Mouse (Mus musculus) heart, postnatal 0 days (tissue): ENCODE results near the gene Trim30c. TPM values are rescaled to one million over a fixed set of nuclear protein-coding genes. Genes with fewer than 3 reads are reported as not detected.
A peak's percentile ranks its signal among the peaks of the same experiment; 100 is the strongest.

Experiments used
- ATAC-seq: fragments of 200-750 bp; cut with Nextera tagmentation; 2 replicates; pipeline ENCODE4 v1.8.0; 2017; ENCODE audit warnings: low read depth, moderate number of reproducible peaks, moderate library complexity; ENCODE audit not compliant: insufficient read depth
- DNase-seq: peaks from one replicate; pipeline ENCODE4 v3.0.0-alpha.2; 2016; ENCODE audit warnings: low spot score
- H3K27ac ChIP-seq: fragments of 300-500 bp; sonication (generic); 2 replicates; pipeline ENCODE4 v1.5.1; 2014; ENCODE audit warnings: low read depth, mild to moderate bottlenecking
- H3K27me3 ChIP-seq: fragments of 300-500 bp; sonication (generic); 2 replicates; pipeline ENCODE4 v1.6.1; 2014; ENCODE audit warnings: low read length, mixed read lengths; ENCODE audit not compliant: control insufficient read depth, insufficient read depth
- H3K36me3 ChIP-seq: fragments of 300-500 bp; sonication (generic); replicated peaks from 2 replicates; pipeline ENCODE4 v1.6.1; 2014; ENCODE audit warnings: low read length, mixed read lengths; ENCODE audit not compliant: control insufficient read depth, insufficient read depth
- H3K4me1 ChIP-seq: fragments of 300-500 bp; sonication (generic); 2 replicates; pipeline ENCODE4 v1.6.1; 2014; ENCODE audit warnings: antibody characterized with exemption; ENCODE audit not compliant: control insufficient read depth, insufficient read depth
- H3K4me2 ChIP-seq: fragments of 300-500 bp; sonication (generic); 2 replicates; pipeline ENCODE4 v1.6.1; 2014; ENCODE audit warnings: low read depth, mild to moderate bottlenecking, low read length, moderate library complexity
- H3K4me3 ChIP-seq: fragments of 300-500 bp; sonication (generic); 2 replicates; pipeline ENCODE4 v1.5.1; 2014; ENCODE audit warnings: low read depth, low read length
- H3K9ac ChIP-seq: fragments of 300-500 bp; sonication (generic); replicated peaks from 2 replicates; pipeline ENCODE4 v1.6.1; 2014; ENCODE audit warnings: low read depth, low read length, mixed read lengths
- H3K9me3 ChIP-seq: fragments of 300-500 bp; sonication (generic); replicated peaks from 2 replicates; pipeline ENCODE4 v1.6.1; 2016; ENCODE audit warnings: low read length; ENCODE audit not compliant: control insufficient read depth
- CTCF ChIP-seq: IDR thresholded peaks from 2 replicates; pipeline ENCODE4 v1.5.1; 2016; ENCODE audit warnings: antibody characterized with exemption, control low read depth, low read depth
- EP300 ChIP-seq: IDR thresholded peaks from 2 replicates; pipeline ENCODE4 v1.6.1; 2016; ENCODE audit warnings: antibody characterized with exemption, low read depth
- WGBS: fragments of 180-500 bp; shearing (Covaris S2); extraction: QIAGEN DNeasy Blood & Tissue Kit; methylation state at CpG from one replicate; pipeline ENCODE4 v1.1.7; 2014; 5-methylcytosine and 5-hydroxymethylcytosine counted together
- polyA plus RNA-seq: library from polyadenylated mRNA; unstranded; fragments of >200 nt; fragmentation: Nextera tagmentation; extraction: Ambion mirVana; gene quantifications from 2 replicates; pipeline ENCODE4 v1.2.1, GENCODE M21; 2015
- total RNA-seq: library from RNA; depleted of rRNA; stranded (reverse); fragments of >200 nt; gene quantifications from 2 replicates; pipeline ENCODE4 v1.2.3, GENCODE M21; 2014; ENCODE audit warnings: low replicate concordance; rRNA removed

The Trim30c gene
- total RNA-seq = not detected in 2 replicates
- 0.18 TPM in 1 of 2 replicates, not detected in the other for polyA plus RNA-seq

GRCm38 (mm10) chr7:104400698-104401097 lies at the start of gene Trim30c:
Trim30c (minus strand) TSS chr7:104400837.
- no peak for ATAC-seq
- no peak within 1 kb of the TSS for H3K9ac ChIP-seq

GRCm38 (mm10) chr7:104445961-104446645 lies 45.5 kb upstream of the Trim30c start:
- no peak overlapping the region for H3K9ac ChIP-seq
- peak; percentile 76 for ATAC-seq
- peak overlapping the region; percentile 24 for H3K4me3 ChIP-seq
- H3K36me3 ChIP-seq = no peaks in the 10 kb centered on the region
- TF ChIP-seq CTCF (peak; percentile 39), EP300 (no peak; the same call in 1 of the 2 replicates)
- peak overlapping the region; percentile 41 for H3K4me2 ChIP-seq
- H3K27me3 ChIP-seq = no peaks in the 10 kb centered on the region
- WGBS = 50% methylated on average over 2 of the region's 2 CpGs
- H3K9me3 ChIP-seq = no peaks in the 10 kb centered on the region
- peak; percentile 30 for DNase-seq
- peak overlapping the region; percentile 83 for H3K27ac ChIP-seq
- no peaks in the 10 kb centered on the region for H3K4me1 ChIP-seq

More at GRCm38 (mm10) chr7:104400698-104401097, at the start of gene Trim30c:
- Histone ChIP-seq H3K36me3 (no peaks in the 10 kb centered on the region), H3K9me3 (no peaks in the 10 kb centered on the region), H3K27ac (no peak within 1 kb of the TSS), H3K27me3 (no peaks in the 10 kb centered on the region), H3K4me2 (no peak within 1 kb of the TSS), H3K4me3 (no peak within 1 kb of the TSS), H3K4me1 (no peaks in the 10 kb centered on the region)
- TF ChIP-seq CTCF = no peak
- TF ChIP-seq EP300 = no peak
- 58% methylated on average over 1 of the region's 1 CpGs for WGBS
- DNase-seq = no peak

DNA sequence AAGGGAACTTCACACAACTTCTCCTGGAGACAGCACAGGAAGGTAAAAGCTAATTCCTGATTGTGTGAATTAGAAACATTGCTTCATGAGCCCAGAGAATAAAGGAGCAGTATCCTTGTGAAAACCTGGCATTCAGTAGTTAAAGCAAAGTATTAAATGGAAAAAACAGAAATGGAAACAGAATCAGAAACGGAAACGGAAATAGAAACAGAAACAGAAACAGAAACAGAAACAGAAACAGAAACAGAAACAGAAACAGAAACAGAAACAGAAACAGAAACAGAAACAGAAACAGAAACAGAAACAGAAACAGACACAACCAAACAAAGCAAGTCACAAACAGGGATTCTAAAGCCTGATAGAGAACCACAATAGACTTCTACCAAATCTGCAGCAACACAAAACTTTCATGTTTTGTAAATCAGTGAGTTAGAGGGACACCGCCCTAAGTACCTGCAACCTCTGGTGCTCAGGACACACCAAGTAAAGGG lies 3.9 kb upstream of the Trim30c start:
- no peak overlapping the region for H3K4me3 ChIP-seq
- ATAC-seq = no peak

GRCm38 (mm10) chr7:104401140-104401539 lies 503 bp upstream of the Trim30c start:
- H3K4me3 ChIP-seq = no peak overlapping the region
- ATAC-seq (no peak), DNase-seq (no peak)
- no peaks in the 10 kb centered on the region for H3K4me1 ChIP-seq
- H3K4me2 ChIP-seq = no peak overlapping the region
- no peaks in the 10 kb centered on the region for H3K9me3 ChIP-seq
- H3K27ac ChIP-seq = no peak overlapping the region
- no peak for TF ChIP-seq EP300
- no peak for TF ChIP-seq CTCF
- H3K9ac ChIP-seq = no peak overlapping the region
- H3K27me3 ChIP-seq = no peaks in the 10 kb centered on the region
- H3K36me3 ChIP-seq = no peaks in the 10 kb centered on the region

More for the DNA sequence above, 3.9 kb upstream of the Trim30c start:
- DNase-seq = no peak
- no peaks in the 10 kb centered on the region for H3K36me3 ChIP-seq
- H3K4me2 ChIP-seq = no peak overlapping the region
- no peaks in the 10 kb centered on the region for H3K9me3 ChIP-seq
- no peaks in the 10 kb centered on the region for H3K4me1 ChIP-seq
- WGBS = 73% methylated on average over 3 of the region's 3 CpGs
- H3K9ac ChIP-seq = no peak overlapping the region
- no peak overlapping the region for H3K27ac ChIP-seq
- TF ChIP-seq CTCF (no peak), EP300 (no peak)
- no peaks in the 10 kb centered on the region for H3K27me3 ChIP-seq

DNA sequence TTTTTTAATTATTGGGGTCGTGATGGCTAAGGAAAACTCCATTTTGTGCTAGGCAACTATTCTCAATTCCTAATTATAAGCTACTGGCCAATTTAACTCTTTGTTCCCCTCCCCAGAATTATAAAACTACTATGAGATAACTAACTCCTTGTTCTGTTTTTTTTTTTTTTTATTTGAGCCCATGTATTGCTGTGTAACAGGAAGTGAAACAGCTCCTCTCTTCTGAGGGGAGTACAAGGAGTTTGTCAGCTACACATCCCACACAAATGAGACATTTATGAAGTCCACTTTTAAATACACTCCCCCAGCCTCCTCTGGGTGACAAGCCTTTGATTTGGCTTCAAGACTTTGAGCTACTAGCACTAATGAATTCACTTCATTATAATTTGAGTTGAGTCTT lies 2.1 kb downstream of the Trim30c start:
- 63% methylated on average over 1 of the region's 1 CpGs for WGBS
- DNase-seq (no peak), ATAC-seq (no peak)
- no peak for TF ChIP-seq EP300
- TF ChIP-seq CTCF = no peak
- H3K4me1 ChIP-seq = no peaks in the 10 kb centered on the region
- H3K36me3 ChIP-seq = no peaks in the 10 kb centered on the region
- H3K9ac ChIP-seq = no peak overlapping the region
- H3K27ac ChIP-seq = no peak overlapping the region
- H3K4me3 ChIP-seq = no peak overlapping the region
- H3K9me3 ChIP-seq = no peaks in the 10 kb centered on the region
- H3K4me2 ChIP-seq = no peak overlapping the region
- H3K27me3 ChIP-seq = no peaks in the 10 kb centered on the region
